Mouse (Mus musculus) cortical plate, adult 2 months (tissue): ENCODE measurements around the gene Scamp1. TPM values are rescaled to one million over a fixed set of nuclear protein-coding genes. Genes with fewer than 3 reads are reported as not detected.
"Not testable (repeated sequence)": the region's sequence is repeated elsewhere in the genome, so short reads cannot be mapped to it uniquely, and the experiment has no call there.

Experiments used
- H3K27ac ChIP-seq: fragments of 200-500 bp; 2 replicates; pipeline ENCODE4 v1.5.1; 2012; ENCODE audit warnings: low read length, control low read depth, inconsistent platforms; ENCODE audit not compliant: insufficient read depth
- H3K4me1 ChIP-seq: fragments of 200-500 bp; 2 replicates; pipeline ENCODE4 v1.6.1; 2011; ENCODE audit warnings: low read length; ENCODE audit not compliant: control insufficient read depth, insufficient read depth
- H3K4me3 ChIP-seq: fragments of 200-500 bp; 2 replicates; pipeline ENCODE4 v1.5.1; 2011; ENCODE audit warnings: mild to moderate bottlenecking, low read length, control low read depth; ENCODE audit not compliant: insufficient read depth
- CTCF ChIP-seq: fragments of 200-500 bp; IDR thresholded peaks from 2 replicates; pipeline ENCODE4 v1.5.1; 2011; ENCODE audit warnings: mild to moderate bottlenecking, control low read depth, low read length; ENCODE audit not compliant: insufficient read depth; ENCODE audit errors: extremely low read depth
- POLR2A ChIP-seq: fragments of 200-500 bp; IDR thresholded peaks from 2 replicates; pipeline ENCODE4 v1.6.1; 2011; ENCODE audit warnings: mild to moderate bottlenecking, low read length, control low read depth; ENCODE audit not compliant: insufficient read depth; ENCODE audit errors: extremely low read depth
- polyA plus RNA-seq: library from polyadenylated mRNA; depleted of rRNA; stranded (reverse); fragments of >200 nt; gene quantifications from 2 replicates; pipeline ENCODE4 v1.2.3, GENCODE M21; 2012; rRNA removed

The Scamp1 gene
- 98.4 and 101 TPM in 2 replicates for polyA plus RNA-seq

GRCm38 (mm10) chr13:94285281-94285871 is at the start of gene Scamp1:
Gene Scamp1 (minus strand): TSS chr13:94285857.
- Histone ChIP-seq H3K4me3 (peak within 1 kb of the TSS; percentile 86), H3K4me1 (no peaks in the 10 kb centered on the region), H3K27ac (peak within 1 kb of the TSS; percentile 77)
- no peak for TF ChIP-seq CTCF
- TF ChIP-seq POLR2A, result no peak

GRCm38 (mm10) chr13:94330392-94330979 is 44.8 kb upstream of the Scamp1 start:
- no peak overlapping the region for H3K27ac ChIP-seq
- TF ChIP-seq POLR2A (no peak), CTCF (no peak)
- H3K4me1 ChIP-seq, result no peaks in the 10 kb centered on the region; the same call in 1 of the 2 replicates
- H3K4me3 ChIP-seq, result no peak overlapping the region

GRCm38 (mm10) chr13:94329005-94329404 is 43.3 kb upstream of the Scamp1 start:
- H3K4me1 ChIP-seq, H3K4me3 ChIP-seq, H3K27ac ChIP-seq: not testable (repeated sequence)

- TF ChIP-seq CTCF (no peak), POLR2A (no peak)
- H3K4me1 ChIP-seq, result no peaks in the 10 kb centered on the region; the same call in 1 of the 2 replicates
- H3K4me3 ChIP-seq, result no peak overlapping the region
- no peak overlapping the region for H3K27ac ChIP-seq
Observed at GRCm38 (mm10) chr13:94328063-94328462, 42.4 kb upstream of the Scamp1 start.

GRCm38 (mm10) chr13:94322475-94322874 is 36.8 kb upstream of the Scamp1 start:
- H3K4me1 ChIP-seq, result no peaks in the 10 kb centered on the region
- H3K4me3 ChIP-seq, result no peak overlapping the region
- TF ChIP-seq CTCF (no peak), POLR2A (no peak)
- no peak overlapping the region for H3K27ac ChIP-seq

GRCm38 (mm10) chr13:94321094-94321792 is 35.6 kb upstream of the Scamp1 start:
- TF ChIP-seq CTCF, result no peak
- TF ChIP-seq POLR2A, result no peak
- H3K4me1 ChIP-seq, result no peaks in the 10 kb centered on the region
- H3K27ac ChIP-seq, result no peak overlapping the region
- H3K4me3 ChIP-seq, result no peak overlapping the region

- no peak overlapping the region for H3K27ac ChIP-seq
- TF ChIP-seq POLR2A, result no peak
- no peak for TF ChIP-seq CTCF
- H3K4me1 ChIP-seq, result no peaks in the 10 kb centered on the region
- H3K4me3 ChIP-seq, result no peak overlapping the region
Observed at GRCm38 (mm10) chr13:94316975-94317511, 31.4 kb upstream of the Scamp1 start.

GRCm38 (mm10) chr13:94312812-94313211 is 27.2 kb upstream of the Scamp1 start:
- not testable (repeated sequence) for H3K4me1 ChIP-seq, H3K4me3 ChIP-seq

GRCm38 (mm10) chr13:94308279-94308678 is 22.6 kb upstream of the Scamp1 start:
- Histone ChIP-seq H3K4me3 (no peak overlapping the region), H3K4me1 (no peaks in the 10 kb centered on the region), H3K27ac (no peak overlapping the region)
- no peak for TF ChIP-seq CTCF
- no peak for TF ChIP-seq POLR2A

More at GRCm38 (mm10) chr13:94312812-94313211, 27.2 kb upstream of the Scamp1 start:
- H3K27ac ChIP-seq, result not testable (repeated sequence)

GRCm38 (mm10) chr13:94307531-94307930 is 21.9 kb upstream of the Scamp1 start:
- H3K4me3 ChIP-seq, result no peak overlapping the region
- H3K27ac ChIP-seq, result no peak overlapping the region
- H3K4me1 ChIP-seq, result no peaks in the 10 kb centered on the region
- no peak for TF ChIP-seq CTCF
- no peak for TF ChIP-seq POLR2A
